ENCODE assay signal across 8 mouse cellular contexts in the genomic region with DNA sequence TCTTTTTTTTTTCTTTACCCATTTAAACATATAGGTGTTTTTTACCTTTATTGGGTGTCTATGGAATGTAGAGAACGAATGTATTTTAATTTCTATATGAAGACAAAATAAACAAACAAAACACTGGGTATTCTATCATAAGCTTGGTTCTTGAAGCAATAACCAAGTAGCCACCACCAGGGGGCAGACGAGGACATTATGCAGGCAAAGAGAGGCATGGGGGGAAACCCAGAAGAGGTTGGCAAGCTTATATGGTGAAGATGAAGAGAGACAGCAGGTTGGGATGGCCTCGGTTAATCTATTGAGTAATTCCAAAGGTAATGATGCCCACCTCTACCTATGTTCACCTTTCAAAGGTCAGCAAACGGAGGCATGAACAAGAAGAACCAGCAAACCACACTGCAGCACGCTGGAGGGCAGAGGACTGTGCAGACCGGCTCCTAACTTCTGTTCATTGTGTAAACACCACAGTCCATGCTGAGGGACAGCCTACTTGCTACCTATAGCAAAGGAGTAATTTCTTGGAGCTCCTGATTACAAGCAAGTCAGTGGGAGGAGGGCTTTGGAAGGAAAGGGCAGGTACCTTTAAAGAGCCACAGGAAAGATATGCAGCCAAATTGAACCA. TPM values are rescaled to one million over a fixed set of nuclear protein-coding genes. Genes with fewer than 3 reads are reported as not detected.
A peak's percentile ranks its signal among the peaks of the same experiment; 100 is the strongest.
DNase-seq lines count a peak whose midpoint lies in the region; ATAC-seq and TF ChIP-seq lines count a peak whose summit lies in the region.

No protein-coding gene starts in this region.

- DNase-seq in 3T3-L1 (ENCODE audit: low read depth, low spot score) (peak; percentile 79), NIH3T3 (ENCODE audit: low read depth) (peak; percentile 86)
- DNase-seq in cerebellum, adult 8-10 months = peak; percentile 55
- peak; percentile 19 to 84 for DNase-seq in frontal cortex, adult 2 months (ENCODE audit: extremely low spot score in 1 of 2, low spot score in 1 of 2)
- peak; percentile 92 for DNase-seq in kidney, postnatal 10 days
- peak; percentile 50 for DNase-seq in liver, embryonic 11.5 days (ENCODE audit: low spot score)

- H3K36me3 ChIP-seq in liver, embryonic 11.5 days (ENCODE audit: control insufficient read depth, insufficient read depth, low read length) = no peaks in the 10 kb centered on the region
- H3K36me3 ChIP-seq in neural tube, embryonic 14.5 days (ENCODE audit: control insufficient read depth, insufficient read depth, low read length) = no peaks in the 10 kb centered on the region
- H3K36me3 ChIP-seq in testis, adult 2 months (ENCODE audit: control insufficient read depth, insufficient read depth, low read length) = no peaks in the 10 kb centered on the region

- H3K4me2 ChIP-seq in liver, embryonic 11.5 days = no peak overlapping the region
- H3K4me2 ChIP-seq in neural tube, embryonic 14.5 days (ENCODE audit: low read depth, low read length) = no peak overlapping the region

- H3K4me3 ChIP-seq in liver, embryonic 11.5 days (ENCODE audit: low read depth, low read length) = no peak overlapping the region
- H3K4me3 ChIP-seq in neural tube, embryonic 14.5 days (ENCODE audit: low read depth, low read length) = no peak overlapping the region
- H3K4me3 ChIP-seq in testis, adult 2 months (ENCODE audit: control insufficient read depth, low read depth, low read length) = no peak overlapping the region

- no peaks in the 10 kb centered on the region for H3K4me1 ChIP-seq in liver, embryonic 11.5 days (replicated peaks; ENCODE audit: control insufficient read depth, insufficient read depth, low read length)
- H3K4me1 ChIP-seq in neural tube, embryonic 14.5 days (ENCODE audit: control insufficient read depth, insufficient read depth, low read length) = no peaks in the 10 kb centered on the region
- H3K4me1 ChIP-seq in testis, adult 2 months (ENCODE audit: control insufficient read depth, insufficient read depth, low read length) = no peaks in the 10 kb centered on the region

- no peak overlapping the region for H3K9ac ChIP-seq in liver, embryonic 11.5 days (ENCODE audit: low read depth, low read length)
- no peak overlapping the region for H3K9ac ChIP-seq in neural tube, embryonic 14.5 days (replicated peaks; ENCODE audit: low read depth, low read length)

- no peaks in the 10 kb centered on the region for H3K27me3 ChIP-seq in liver, embryonic 11.5 days (replicated peaks; ENCODE audit: control insufficient read depth, insufficient read depth, low read length)
- H3K27me3 ChIP-seq in neural tube, embryonic 14.5 days (ENCODE audit: control insufficient read depth, insufficient read depth, low read length) = no peaks in the 10 kb centered on the region
- no peaks in the 10 kb centered on the region for H3K27me3 ChIP-seq in testis, adult 2 months (ENCODE audit: control insufficient read depth, insufficient read depth, low read length)

- H3K9me3 ChIP-seq in liver, embryonic 11.5 days (ENCODE audit: control insufficient read depth, low read length) = no peaks in the 10 kb centered on the region
- no peaks in the 10 kb centered on the region for H3K9me3 ChIP-seq in neural tube, embryonic 14.5 days (ENCODE audit: control insufficient read depth, low read length)

- no peak for TF ChIP-seq POLR2A in testis, adult 2 months (IDR thresholded peaks at IDR 0.05; ENCODE audit: control insufficient read depth, low read depth, low read length)

- TF ChIP-seq CTCF in testis, adult 2 months (IDR thresholded peaks at IDR 0.05; ENCODE audit: control insufficient read depth, insufficient read depth, insufficient replicate concordance, low read depth, low read length) = peak; percentile 33; the same call in 1 of the 2 replicates

- H3K27ac ChIP-seq in liver, embryonic 11.5 days (ENCODE audit: low read depth, low read length) = no peak overlapping the region
- no peak overlapping the region for H3K27ac ChIP-seq in neural tube, embryonic 14.5 days (ENCODE audit: low read depth, low read length)
- no peak overlapping the region for H3K27ac ChIP-seq in testis, adult 2 months (ENCODE audit: control insufficient read depth, insufficient read depth, low read depth, low read length)

- WGBS in liver, embryonic 11.5 days = 34% methylated on average over 6 of the region's 6 CpGs
- 46% methylated on average over 6 of the region's 6 CpGs for WGBS in neural tube, embryonic 14.5 days

- ATAC-seq in liver, embryonic 11.5 days (replicated peaks; ENCODE audit: low FRiP score) = peak; percentile 29; the same call in 1 of the 2 replicates
- ATAC-seq in neural tube, embryonic 14.5 days (ENCODE audit: low read depth) = peak; percentile 48; the same call in 1 of the 2 replicates

RNA-seq across cellular contexts. Expression of gene Pkd1l1, which starts 10.3 kb away (rescaled TPM):
- 0.06 and 0.08 TPM in 2 replicates for polyA plus RNA-seq in frontal cortex, adult 2 months (2012; rRNA removed)
- 0.10 and 0.18 TPM in 2 replicates for polyA plus RNA-seq in liver, embryonic 11.5 days (2014; fragmentation: Nextera tagmentation; extraction: Ambion mirVana)
- 0.14 and 0.20 TPM in 2 replicates for polyA plus RNA-seq in neural tube, embryonic 14.5 days (2014; fragmentation: Nextera tagmentation; extraction: Ambion mirVana)
- polyA plus RNA-seq in testis, adult 2 months (2012; rRNA removed) = 0.53 and 0.72 TPM in 2 replicates

RNA-seq across cellular contexts. Expression of gene Hus1, which starts 27.6 kb away (rescaled TPM):
- 12.0 TPM in 2 replicates for polyA plus RNA-seq in frontal cortex, adult 2 months (2012; rRNA removed)
- polyA plus RNA-seq in liver, embryonic 11.5 days (2014; fragmentation: Nextera tagmentation; extraction: Ambion mirVana) = 22.6 and 23.0 TPM in 2 replicates
- polyA plus RNA-seq in neural tube, embryonic 14.5 days (2014; fragmentation: Nextera tagmentation; extraction: Ambion mirVana) = 13.1 and 14.4 TPM in 2 replicates
- polyA plus RNA-seq in testis, adult 2 months (2012; rRNA removed) = 3.7 TPM in 2 replicates
